Mouse (Mus musculus) subcutaneous adipose tissue, adult 2 months (tissue): ENCODE results near the gene Cmklr1. TPM values are rescaled to one million over a fixed set of nuclear protein-coding genes. Genes with fewer than 3 reads are reported as not detected.

Experiments
- polyA plus RNA-seq: library from polyadenylated mRNA; depleted of rRNA; stranded (reverse); fragments of >200 nt; gene quantifications from 2 replicates; pipeline ENCODE4 v1.2.3, GENCODE M21; 2012; ENCODE audit warnings: low replicate concordance; rRNA removed

Cmklr1 gene
- polyA plus RNA-seq = 123 and 313 TPM in 2 replicates

DNA sequence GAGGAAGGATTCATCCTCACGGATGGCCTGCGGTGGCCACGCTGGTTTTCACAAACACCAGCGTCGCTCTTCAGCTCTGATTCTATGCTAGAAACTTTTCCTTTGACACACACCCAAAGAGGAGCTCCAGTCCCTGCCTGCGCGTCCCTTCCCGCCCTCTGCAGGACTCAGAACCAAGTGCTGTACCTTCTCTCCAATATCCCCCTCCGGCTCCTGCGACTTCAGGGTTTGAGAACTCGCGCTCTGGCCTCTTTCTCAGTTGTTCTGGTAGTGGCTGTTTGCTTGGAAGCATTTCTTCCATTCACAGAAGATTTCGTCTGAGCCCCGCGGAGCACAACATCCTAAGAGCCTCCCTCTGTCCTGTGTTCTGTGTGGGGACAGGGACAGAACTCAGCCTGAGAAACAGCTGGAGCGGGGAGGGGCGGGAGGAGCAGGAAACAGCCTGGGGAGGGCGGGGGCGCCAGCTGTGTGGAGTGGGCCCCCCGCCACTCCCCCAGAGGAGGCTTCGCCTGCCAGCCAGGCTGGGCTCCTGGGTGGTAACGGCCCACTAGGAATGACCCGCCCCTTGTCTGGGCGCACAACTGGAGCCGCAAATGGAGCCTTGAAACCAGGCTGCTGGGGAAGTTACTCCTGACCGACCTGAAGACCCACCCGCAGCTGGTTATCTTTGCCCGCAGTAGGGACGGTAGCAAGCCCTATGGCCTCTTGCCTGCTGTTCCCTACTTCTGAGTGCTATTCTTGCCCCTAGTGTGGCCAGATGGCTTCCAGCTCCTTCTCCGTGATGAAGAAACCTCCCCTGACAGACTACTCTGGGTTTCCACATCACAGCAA lies at the start of gene Cmklr1:
Gene Cmklr1, minus strand, starts transcription at position 392 of the 831 bp plus-strand sequence.

Other genes with a start within 250 kb of the Cmklr1 start
- 14.8 TPM in 2 replicates for gene Wscd2, start 160.1 kb downstream of the Cmklr1 start, polyA plus RNA-seq
- gene 1700069L16Rik, start 74.3 kb upstream of the Cmklr1 start, polyA plus RNA-seq = not detected in 2 replicates
- 7.4 and 9.3 TPM in 2 replicates for gene Ficd, start 85.4 kb upstream of the Cmklr1 start, polyA plus RNA-seq
- gene Sart3, start 122.1 kb upstream of the Cmklr1 start, polyA plus RNA-seq = 11.8 and 34.5 TPM in 2 replicates
- 158 and 284 TPM in 2 replicates for gene Iscu, start 122.3 kb upstream of the Cmklr1 start, polyA plus RNA-seq
- gene Tmem119, start 150.1 kb upstream of the Cmklr1 start, polyA plus RNA-seq = 19.5 and 149 TPM in 2 replicates
- gene Selplg, start 182.2 kb upstream of the Cmklr1 start, polyA plus RNA-seq = 31.6 and 49.3 TPM in 2 replicates